Mouse (Mus musculus) C2C12 (cell line): ENCODE measurements around the gene Unc13d. TPM values are rescaled to one million over a fixed set of nuclear protein-coding genes. Genes with fewer than 3 reads are reported as not detected.

ENCODE experiments used
- H3K27me3 ChIP-seq: one replicate; pipeline ENCODE4 v1.6.1; 2011; ENCODE audit not compliant: control insufficient read depth, insufficient read depth, insufficient read length
- H3K36me3 ChIP-seq: one replicate; pipeline ENCODE4 v1.6.1; 2011; ENCODE audit not compliant: control insufficient read depth, insufficient read depth
- H3K4me3 ChIP-seq: one replicate; pipeline ENCODE4 v1.5.1; 2011; ENCODE audit warnings: mild to moderate bottlenecking, control low read depth; ENCODE audit not compliant: poor library complexity, insufficient read depth, severe bottlenecking
- H3K79me2 ChIP-seq: one replicate; pipeline ENCODE4 v1.6.1; 2011; ENCODE audit not compliant: control insufficient read depth, insufficient read depth
- H3K79me3 ChIP-seq: one replicate; pipeline ENCODE4 v1.6.1; 2011; ENCODE audit warnings: low read depth, control low read depth
- H3ac ChIP-seq: one replicate; pipeline ENCODE3; 2011; ENCODE audit warnings: low read depth; ENCODE audit not compliant: control insufficient read depth, insufficient read length
- CEBPB ChIP-seq: IDR thresholded peaks from one replicate; pipeline ENCODE4 v1.6.1; 2011; ENCODE audit warnings: low read depth, mild to moderate bottlenecking, control low read depth, moderate library complexity
- CTCF ChIP-seq: IDR thresholded peaks from one replicate; pipeline ENCODE4 v1.5.1; 2011; ENCODE audit not compliant: control insufficient read depth, insufficient read depth, insufficient read length
- FOSL1 ChIP-seq: IDR thresholded peaks from one replicate; pipeline ENCODE4 v1.8.0; 2011; ENCODE audit warnings: mild to moderate bottlenecking, low read length; ENCODE audit not compliant: poor library complexity, insufficient read depth, severe bottlenecking
- MAX ChIP-seq: IDR thresholded peaks from one replicate; pipeline ENCODE4 v1.6.1; 2011; ENCODE audit warnings: mild to moderate bottlenecking, control low read depth
- MYOD1 ChIP-seq: IDR thresholded peaks from one replicate; pipeline ENCODE4 v1.6.1; 2011; ENCODE audit warnings: low read depth; ENCODE audit not compliant: control insufficient read depth, insufficient read length
- MYOG ChIP-seq: IDR thresholded peaks from one replicate; pipeline ENCODE4 v1.6.1; 2011; ENCODE audit not compliant: control insufficient read depth, insufficient read length; ENCODE audit errors: extremely low read depth
- USF1 ChIP-seq: IDR thresholded peaks from one replicate; pipeline ENCODE4 v1.6.1; 2011; ENCODE audit warnings: low read depth, mild to moderate bottlenecking, control low read depth, moderate library complexity
- polyA plus RNA-seq: library from polyadenylated mRNA; unstranded; fragments of >200 nt; fragmentation: generic; extraction: Trizol; gene quantifications from one replicate; pipeline ENCODE4 v1.2.1, GENCODE M21; 2012; ENCODE audit warnings: missing spikeins

Unc13d gene
- polyA plus RNA-seq, 1 experiment = 0.43 TPM

DNA sequence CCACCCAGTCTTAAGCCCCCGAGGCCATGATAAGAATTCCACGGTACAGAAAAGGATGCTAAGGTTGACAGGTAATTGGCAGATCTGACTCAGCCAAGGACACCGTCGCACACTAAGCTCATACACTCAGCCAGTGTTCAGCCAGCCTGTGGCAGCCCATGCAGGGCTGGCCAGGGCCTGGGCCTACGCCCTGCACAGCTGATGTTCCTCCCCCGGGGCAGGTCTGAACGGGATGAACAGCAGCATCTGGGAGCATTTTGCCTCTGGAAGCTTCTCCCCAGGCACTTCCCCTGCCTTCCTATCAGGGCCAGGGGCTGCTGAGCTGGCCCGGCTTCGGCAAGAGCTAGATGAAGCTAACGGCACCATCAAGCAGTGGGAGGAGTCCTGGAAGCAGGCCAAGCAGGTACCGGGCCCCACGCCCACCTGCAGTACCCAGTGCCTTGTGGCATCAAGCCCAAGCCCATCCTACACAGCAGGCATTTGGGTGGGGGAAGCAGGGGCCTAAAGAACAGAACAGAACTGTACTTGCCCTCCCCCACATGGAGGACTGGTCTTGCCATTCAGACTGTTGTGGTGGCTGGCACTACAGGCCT is 19.6 kb downstream of the Unc13d start:
- Histone ChIP-seq H3K36me3 (peaks cover 70% of the 10 kb centered on the region), H3ac (no peak overlapping the region), H3K4me3 (no peak overlapping the region), H3K27me3 (no peaks in the 10 kb centered on the region), H3K79me2 (no peaks in the 10 kb centered on the region), H3K79me3 (no peaks in the 10 kb centered on the region)
- TF ChIP-seq USF1 = no peak
- no peak for TF ChIP-seq MYOG
- no peak for TF ChIP-seq CEBPB
- no peak for TF ChIP-seq MAX
- no peak for TF ChIP-seq MYOD1
- TF ChIP-seq CTCF = no peak
- TF ChIP-seq FOSL1 = no peak

DNA sequence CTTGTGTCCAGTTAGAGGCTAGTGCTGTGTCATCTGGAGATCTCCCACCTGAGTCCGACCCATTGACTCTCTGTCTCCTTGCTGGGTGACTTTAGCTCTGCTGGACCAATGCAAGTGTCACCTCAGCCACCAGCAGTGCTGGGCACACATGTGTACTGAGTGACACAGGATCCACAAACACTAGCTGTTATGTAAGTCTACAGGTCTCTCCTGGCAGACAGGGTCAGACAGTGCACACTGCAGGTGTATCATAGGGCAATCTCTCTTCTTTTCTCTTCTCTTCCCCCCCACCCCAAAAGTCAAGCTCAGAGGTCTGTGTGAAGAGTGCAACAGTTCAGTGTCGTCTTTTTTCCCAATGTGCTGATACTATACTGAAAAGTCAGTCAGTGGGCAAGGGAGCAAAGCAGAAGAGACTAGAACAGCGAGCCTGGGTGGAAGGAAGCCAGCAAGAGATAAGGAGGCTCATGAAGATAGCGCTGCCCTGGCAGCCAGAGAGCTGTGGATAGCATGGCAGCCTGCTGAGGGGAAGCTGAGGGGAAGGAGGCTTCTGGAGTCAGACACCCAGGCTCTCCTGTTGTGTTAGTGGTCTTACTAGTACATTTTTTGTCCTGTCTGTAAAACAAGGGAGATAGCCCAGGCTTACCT is 20.4 kb downstream of the Unc13d start:
- no peaks in the 10 kb centered on the region for H3K27me3 ChIP-seq
- TF ChIP-seq MYOD1 (no peak), MAX (no peak), FOSL1 (no peak)
- no peak overlapping the region for H3ac ChIP-seq
- no peaks in the 10 kb centered on the region for H3K79me2 ChIP-seq
- no peak overlapping the region for H3K4me3 ChIP-seq
- no peaks in the 10 kb centered on the region for H3K79me3 ChIP-seq
- H3K36me3 ChIP-seq = peaks cover 78% of the 10 kb centered on the region

- no peaks in the 10 kb centered on the region for H3K79me3 ChIP-seq
- peaks cover 79% of the 10 kb centered on the region for H3K36me3 ChIP-seq
- TF ChIP-seq MYOG (no peak), FOSL1 (no peak), CEBPB (no peak), MYOD1 (no peak), CTCF (no peak), USF1 (no peak), MAX (no peak)
- no peaks in the 10 kb centered on the region for H3K27me3 ChIP-seq
- no peaks in the 10 kb centered on the region for H3K79me2 ChIP-seq
- no peak overlapping the region for H3K4me3 ChIP-seq
- no peak overlapping the region for H3ac ChIP-seq
Observed at GRCm38 (mm10) chr11:116055873-116056272, 21.9 kb downstream of the Unc13d start.

- H3K4me3 ChIP-seq = no peak overlapping the region
Observed at GRCm38 (mm10) chr11:116053510-116054229, 24.1 kb downstream of the Unc13d start.

GRCm38 (mm10) chr11:116050196-116050595 is 27.6 kb downstream of the Unc13d start:
- Histone ChIP-seq H3K36me3 (peaks cover 60% of the 10 kb centered on the region), H3K79me2 (peaks cover 19% of the 10 kb centered on the region), H3K27me3 (no peaks in the 10 kb centered on the region), H3K79me3 (peaks cover 8% of the 10 kb centered on the region), H3K4me3 (no peak overlapping the region), H3ac (no peak overlapping the region)
- TF ChIP-seq USF1 (no peak), MYOD1 (no peak), CEBPB (no peak), MAX (no peak), CTCF (no peak), FOSL1 (no peak), MYOG (no peak)

More at GRCm38 (mm10) chr11:116053510-116054229, 24.1 kb downstream of the Unc13d start:
- H3K79me3 ChIP-seq = no peaks in the 10 kb centered on the region
- no peaks in the 10 kb centered on the region for H3K27me3 ChIP-seq
- H3ac ChIP-seq = no peak overlapping the region
- H3K36me3 ChIP-seq = peaks cover 76% of the 10 kb centered on the region
- TF ChIP-seq MYOG = no peak
- no peak for TF ChIP-seq MAX
- no peak for TF ChIP-seq FOSL1
- no peak for TF ChIP-seq CEBPB
- no peak for TF ChIP-seq CTCF
- no peak for TF ChIP-seq MYOD1
- no peak for TF ChIP-seq USF1
- H3K79me2 ChIP-seq = no peaks in the 10 kb centered on the region
